Mouse (Mus musculus): Measurements from ENCODE around the gene Micu1. TPM values are rescaled to one million over a fixed set of nuclear protein-coding genes. Genes with fewer than 3 reads are reported as not detected.

Gene Micu1
- polyA plus RNA-seq, 1 experiment from 2014 or later = 72.3 TPM

DNA sequence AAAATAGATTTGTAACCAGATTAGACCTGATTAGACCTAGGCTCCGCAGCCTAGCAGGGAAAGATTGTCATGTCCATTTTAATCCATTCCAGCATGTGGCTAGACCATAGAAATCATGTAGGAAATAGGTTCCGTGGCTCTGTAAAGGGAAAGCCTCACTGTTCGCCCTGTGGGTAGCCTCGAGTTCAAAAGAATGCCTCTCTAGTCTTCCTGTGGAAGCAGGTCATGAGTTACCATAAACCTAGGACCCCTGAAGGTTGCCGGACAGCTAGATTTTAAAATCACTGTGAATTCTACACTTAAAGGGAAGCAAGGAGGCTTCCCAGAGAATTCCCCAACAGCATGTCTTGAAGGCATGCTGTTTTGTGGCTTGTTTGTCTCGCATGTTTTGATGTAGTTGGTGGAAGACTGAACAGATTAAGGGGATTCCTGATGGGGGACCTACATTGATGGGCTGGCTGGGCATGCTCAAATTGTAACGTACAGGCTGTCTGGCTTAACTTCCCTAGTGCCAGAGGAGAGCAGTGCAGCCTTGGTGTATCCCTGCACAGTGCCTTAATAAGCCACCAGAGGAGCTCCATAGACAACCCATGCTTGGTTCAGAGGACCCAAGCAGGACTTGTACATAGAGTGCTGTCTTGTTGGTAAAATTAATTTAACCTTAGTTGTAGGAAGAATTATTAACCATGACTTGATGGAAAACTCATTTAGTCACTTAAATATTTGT, 79.1 kb downstream of the Micu1 start:
- H3K4me1 ChIP-seq = no peaks in the 10 kb centered on the region
- H3K36me3 ChIP-seq = no peaks in the 10 kb centered on the region
- no peak overlapping the region for H3K4me2 ChIP-seq
- no peak overlapping the region for H3K4me3 ChIP-seq
- no peak overlapping the region for H3K27ac ChIP-seq
- H3K27me3 ChIP-seq = no peaks in the 10 kb centered on the region
- H3K9ac ChIP-seq = no peak overlapping the region
- 82% methylated on average over 7 of the region's 7 CpGs for WGBS
- H3K9me3 ChIP-seq = no peaks in the 10 kb centered on the region
- no peak for ATAC-seq (ENCODE audit: borderline replicate concordance, extremely low read depth, low FRiP score, low TSS enrichment)

- ATAC-seq (ENCODE audit: borderline replicate concordance, extremely low read depth, low FRiP score, low TSS enrichment) = no peak
- Histone ChIP-seq H3K4me3 (no peak overlapping the region), H3K9ac (no peak overlapping the region), H3K36me3 (no peaks in the 10 kb centered on the region), H3K27ac (no peak overlapping the region), H3K27me3 (no peaks in the 10 kb centered on the region), H3K4me2 (no peak overlapping the region), H3K9me3 (no peaks in the 10 kb centered on the region), H3K4me1 (no peaks in the 10 kb centered on the region)
- 73% methylated on average over 18 of the region's 18 CpGs for WGBS
Measured at GRCm38 (mm10) chr10:59784731-59785685, 82.7 kb downstream of the Micu1 start.

GRCm38 (mm10) chr10:59786289-59786688, 84.0 kb downstream of the Micu1 start:
- Histone ChIP-seq H3K9ac (no peak overlapping the region), H3K4me1 (no peaks in the 10 kb centered on the region), H3K9me3 (no peaks in the 10 kb centered on the region), H3K4me2 (no peak overlapping the region), H3K27me3 (no peaks in the 10 kb centered on the region), H3K4me3 (no peak overlapping the region), H3K27ac (no peak overlapping the region), H3K36me3 (no peaks in the 10 kb centered on the region)
- 81% methylated on average over 5 of the region's 5 CpGs for WGBS
- ATAC-seq (ENCODE audit: borderline replicate concordance, extremely low read depth, low FRiP score, low TSS enrichment) = no peak

DNA sequence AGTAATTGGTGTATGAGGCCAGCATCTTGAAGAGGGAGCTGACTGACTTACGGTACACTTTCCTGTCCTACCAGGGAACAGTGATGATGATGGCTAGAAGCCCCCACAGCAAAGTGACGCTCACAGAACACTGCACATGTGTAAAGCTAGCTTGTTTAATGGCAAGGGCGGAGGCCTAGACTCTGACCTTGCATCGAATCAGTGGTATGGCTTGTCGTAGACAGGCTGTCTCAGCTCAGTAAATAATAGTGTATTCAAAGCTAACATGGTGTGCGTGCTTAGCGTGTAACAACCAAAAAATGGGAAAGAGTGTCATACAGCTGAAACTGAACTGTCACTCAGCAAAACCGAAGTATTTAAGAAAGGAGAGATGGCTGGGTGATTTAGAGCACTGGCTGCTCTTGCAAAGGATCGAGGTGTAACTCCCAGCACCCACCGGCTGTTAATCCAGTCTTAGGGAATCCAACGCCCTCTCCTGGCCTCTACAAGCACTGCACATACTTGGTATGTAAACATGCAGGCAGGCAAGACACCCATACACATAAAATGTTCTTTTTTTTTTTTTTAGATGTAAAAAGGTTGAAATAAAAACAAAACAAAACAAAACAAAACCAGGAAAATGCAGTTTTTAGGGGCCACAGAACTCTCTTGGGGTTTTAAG, 85.0 kb downstream of the Micu1 start:
- no peak overlapping the region for H3K27ac ChIP-seq
- no peak for ATAC-seq (ENCODE audit: borderline replicate concordance, extremely low read depth, low FRiP score, low TSS enrichment)
- WGBS = 77% methylated on average over 11 of the region's 11 CpGs
- no peaks in the 10 kb centered on the region for H3K27me3 ChIP-seq
- no peak overlapping the region for H3K4me2 ChIP-seq
- no peaks in the 10 kb centered on the region for H3K36me3 ChIP-seq
- no peak overlapping the region for H3K4me3 ChIP-seq
- no peaks in the 10 kb centered on the region for H3K9me3 ChIP-seq
- H3K4me1 ChIP-seq = no peaks in the 10 kb centered on the region
- H3K9ac ChIP-seq = no peak overlapping the region

DNA sequence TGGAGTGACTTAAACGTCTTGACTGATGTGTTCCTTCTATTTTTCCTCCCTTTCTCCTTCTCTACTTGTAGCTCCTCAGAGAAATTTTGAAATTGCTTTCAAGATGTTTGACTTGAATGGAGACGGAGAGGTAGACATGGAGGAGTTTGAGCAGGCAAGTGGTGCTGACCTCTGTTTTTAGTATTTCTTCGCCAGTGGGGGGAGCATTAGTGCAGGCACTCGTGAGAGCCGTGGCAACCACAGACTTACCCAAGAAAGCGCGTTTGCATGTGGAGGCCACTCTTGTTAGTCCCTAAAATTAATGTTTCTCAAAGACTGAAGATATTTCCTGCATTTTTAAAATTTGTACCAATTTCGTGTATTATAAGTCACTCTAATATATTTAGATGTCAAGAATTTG, 85.6 kb downstream of the Micu1 start:
- 0 out of 2 replicates have a peak, but pooled peaks cover 3% of the 10 kb centered on the region for H3K36me3 ChIP-seq
- no peak overlapping the region for H3K27ac ChIP-seq
- WGBS = 69% methylated on average over 8 of the region's 8 CpGs
- H3K4me3 ChIP-seq = no peak overlapping the region
- no peak overlapping the region for H3K9ac ChIP-seq
- H3K4me2 ChIP-seq = no peak overlapping the region
- no peaks in the 10 kb centered on the region for H3K4me1 ChIP-seq
- H3K27me3 ChIP-seq = no peaks in the 10 kb centered on the region
- H3K9me3 ChIP-seq = no peaks in the 10 kb centered on the region
- ATAC-seq (ENCODE audit: borderline replicate concordance, extremely low read depth, low FRiP score, low TSS enrichment) = no peak

DNA sequence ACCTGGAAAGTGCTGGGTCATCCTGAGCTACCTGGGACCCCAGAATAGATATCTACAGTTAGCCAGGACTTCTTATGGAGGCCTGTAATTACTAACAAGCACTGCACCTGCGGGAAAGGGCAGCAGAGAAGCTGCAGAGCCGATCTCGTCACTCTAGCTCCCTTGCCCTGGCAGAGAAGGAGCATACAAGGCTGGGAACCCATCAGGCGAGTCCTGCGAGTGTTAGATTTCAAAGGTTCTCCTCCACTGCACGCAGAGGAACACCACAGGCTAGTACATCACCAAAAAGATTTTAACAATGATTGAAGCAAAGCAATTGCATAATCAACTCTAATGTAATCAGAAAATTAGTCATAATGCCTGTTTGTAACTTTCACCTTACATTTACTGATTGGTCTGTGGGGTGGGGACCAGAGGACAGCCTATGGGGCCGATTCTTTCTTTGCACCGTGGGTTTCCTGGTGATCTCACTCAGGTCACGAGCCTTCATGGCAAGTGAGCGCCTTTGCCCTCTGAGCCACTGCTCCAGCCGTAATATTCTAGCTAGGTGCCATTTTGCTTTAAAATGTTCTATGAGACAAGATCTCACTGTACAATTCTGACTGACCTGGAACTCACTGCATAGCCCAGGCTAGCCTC, 88.1 kb downstream of the Micu1 start:
- Histone ChIP-seq H3K36me3 (0 out of 2 replicates have a peak, but pooled peaks cover 7% of the 10 kb centered on the region), H3K27ac (no peak overlapping the region), H3K4me3 (no peak overlapping the region), H3K9ac (no peak overlapping the region), H3K4me1 (no peaks in the 10 kb centered on the region), H3K27me3 (no peaks in the 10 kb centered on the region), H3K9me3 (no peaks in the 10 kb centered on the region), H3K4me2 (no peak overlapping the region)
- no peak for ATAC-seq (ENCODE audit: borderline replicate concordance, extremely low read depth, low FRiP score, low TSS enrichment)
- 84% methylated on average over 11 of the region's 11 CpGs for WGBS

DNA sequence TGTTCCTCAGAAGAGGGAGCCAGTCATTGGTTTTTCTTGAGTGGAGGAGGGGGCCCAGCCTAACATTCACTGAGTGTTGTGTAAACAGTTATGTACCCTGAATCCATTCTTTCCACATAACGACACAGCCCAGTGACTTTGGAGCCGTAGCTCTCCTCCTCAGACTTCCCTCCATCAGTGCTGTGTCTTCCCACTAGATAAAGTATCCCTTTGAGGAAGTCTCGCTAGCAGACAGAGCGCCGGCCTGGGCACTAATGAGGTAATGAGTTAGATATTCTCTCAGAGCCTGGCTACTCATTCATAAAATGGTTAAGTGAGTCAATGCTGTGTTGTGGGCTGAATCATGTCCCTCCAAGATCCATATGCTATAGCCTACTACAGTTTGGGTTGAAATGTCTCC, 89.6 kb downstream of the Micu1 start:
- 65% methylated on average over 5 of the region's 5 CpGs for WGBS
- no peak overlapping the region for H3K27ac ChIP-seq
- ATAC-seq (ENCODE audit: borderline replicate concordance, extremely low read depth, low FRiP score, low TSS enrichment) = no peak

GRCm38 (mm10) chr10:59792575-59793176, 90.4 kb downstream of the Micu1 start:
- H3K4me2 ChIP-seq = no peak overlapping the region
- no peak overlapping the region for H3K9ac ChIP-seq
- H3K9me3 ChIP-seq = no peaks in the 10 kb centered on the region
- H3K27ac ChIP-seq = no peak overlapping the region
- 88% methylated on average over 9 of the region's 9 CpGs for WGBS
- no peaks in the 10 kb centered on the region for H3K4me1 ChIP-seq
- 0 out of 2 replicates have a peak, but pooled peaks cover 7% of the 10 kb centered on the region for H3K36me3 ChIP-seq
- ATAC-seq (ENCODE audit: borderline replicate concordance, extremely low read depth, low FRiP score, low TSS enrichment) = no peak
- H3K4me3 ChIP-seq = no peak overlapping the region
- no peaks in the 10 kb centered on the region for H3K27me3 ChIP-seq

More for the DNA sequence above, 89.6 kb downstream of the Micu1 start:
- H3K27me3 ChIP-seq = no peaks in the 10 kb centered on the region
- no peak overlapping the region for H3K4me2 ChIP-seq
- H3K4me3 ChIP-seq = no peak overlapping the region
- H3K4me1 ChIP-seq = no peaks in the 10 kb centered on the region
- no peak overlapping the region for H3K9ac ChIP-seq
- H3K36me3 ChIP-seq = 0 out of 2 replicates have a peak, but pooled peaks cover 7% of the 10 kb centered on the region
- H3K9me3 ChIP-seq = no peaks in the 10 kb centered on the region

- Histone ChIP-seq H3K36me3 (0 out of 2 replicates have a peak, but pooled peaks cover 7% of the 10 kb centered on the region), H3K27ac (no peak overlapping the region), H3K9me3 (no peaks in the 10 kb centered on the region), H3K9ac (no peak overlapping the region), H3K27me3 (no peaks in the 10 kb centered on the region), H3K4me2 (no peak overlapping the region), H3K4me1 (no peaks in the 10 kb centered on the region), H3K4me3 (no peak overlapping the region)
- no peak for ATAC-seq (ENCODE audit: borderline replicate concordance, extremely low read depth, low FRiP score, low TSS enrichment)
- 74% methylated on average over 3 of the region's 3 CpGs for WGBS
Measured at GRCm38 (mm10) chr10:59793454-59793853, 91.2 kb downstream of the Micu1 start.

DNA sequence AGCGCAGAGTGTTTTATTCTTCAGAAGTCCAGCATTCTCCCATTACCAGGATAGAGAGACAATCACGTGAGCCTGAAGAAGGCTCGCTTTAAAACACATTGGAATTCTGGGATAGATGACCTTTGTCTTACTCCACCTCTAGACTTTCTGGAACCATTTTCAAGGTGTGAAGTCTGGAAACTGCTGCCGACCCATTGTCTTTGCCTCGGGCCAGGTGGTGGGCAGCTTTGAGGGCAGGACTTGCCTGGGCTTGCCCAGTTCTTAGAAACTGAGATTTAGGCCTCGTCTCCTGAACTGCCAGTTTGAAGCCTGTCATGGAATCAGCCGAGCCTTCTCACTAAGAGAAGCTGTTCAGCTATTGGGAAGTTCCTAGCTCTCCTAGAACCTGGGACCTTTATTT, 92.8 kb downstream of the Micu1 start:
- Histone ChIP-seq H3K27me3 (no peaks in the 10 kb centered on the region), H3K4me2 (no peak overlapping the region), H3K27ac (no peak overlapping the region), H3K9ac (no peak overlapping the region), H3K4me1 (peaks cover 10% of the 10 kb centered on the region; the same call in 1 of the 2 replicates), H3K9me3 (no peaks in the 10 kb centered on the region), H3K4me3 (no peak overlapping the region), H3K36me3 (0 out of 2 replicates have a peak, but pooled peaks cover 7% of the 10 kb centered on the region)
- ATAC-seq (ENCODE audit: borderline replicate concordance, extremely low read depth, low FRiP score, low TSS enrichment) = no peak
- WGBS = 86% methylated on average over 7 of the region's 7 CpGs

- Histone ChIP-seq H3K27me3 (no peaks in the 10 kb centered on the region), H3K4me2 (no peak overlapping the region), H3K36me3 (0 out of 2 replicates have a peak, but pooled peaks cover 7% of the 10 kb centered on the region), H3K4me3 (no peak overlapping the region), H3K27ac (no peak overlapping the region), H3K9ac (no peak overlapping the region), H3K9me3 (no peaks in the 10 kb centered on the region), H3K4me1 (peaks cover 10% of the 10 kb centered on the region; the same call in 1 of the 2 replicates)
- ATAC-seq (ENCODE audit: borderline replicate concordance, extremely low read depth, low FRiP score, low TSS enrichment) = no peak
- WGBS = 80% methylated on average over 4 of the region's 4 CpGs
Measured at GRCm38 (mm10) chr10:59795902-59796301, 93.6 kb downstream of the Micu1 start.

Measured in lung, embryonic 15.5 days (tissue).